Mouse (Mus musculus) C2C12 (cell line): ENCODE data around the gene Abhd17c.

ENCODE experiments used
- CEBPB ChIP-seq: IDR thresholded peaks from one replicate; pipeline ENCODE4 v1.6.1; 2011; ENCODE audit warnings: low read depth, mild to moderate bottlenecking, control low read depth, moderate library complexity
- CTCF ChIP-seq: IDR thresholded peaks from one replicate; pipeline ENCODE4 v1.5.1; 2011; ENCODE audit not compliant: control insufficient read depth, insufficient read depth, insufficient read length
- FOSL1 ChIP-seq: IDR thresholded peaks from one replicate; pipeline ENCODE4 v1.8.0; 2011; ENCODE audit warnings: mild to moderate bottlenecking, low read length; ENCODE audit not compliant: poor library complexity, insufficient read depth, severe bottlenecking
- MAX ChIP-seq: IDR thresholded peaks from one replicate; pipeline ENCODE4 v1.6.1; 2011; ENCODE audit warnings: mild to moderate bottlenecking, control low read depth
- USF1 ChIP-seq: IDR thresholded peaks from one replicate; pipeline ENCODE4 v1.6.1; 2011; ENCODE audit warnings: low read depth, mild to moderate bottlenecking, control low read depth, moderate library complexity

DNA sequence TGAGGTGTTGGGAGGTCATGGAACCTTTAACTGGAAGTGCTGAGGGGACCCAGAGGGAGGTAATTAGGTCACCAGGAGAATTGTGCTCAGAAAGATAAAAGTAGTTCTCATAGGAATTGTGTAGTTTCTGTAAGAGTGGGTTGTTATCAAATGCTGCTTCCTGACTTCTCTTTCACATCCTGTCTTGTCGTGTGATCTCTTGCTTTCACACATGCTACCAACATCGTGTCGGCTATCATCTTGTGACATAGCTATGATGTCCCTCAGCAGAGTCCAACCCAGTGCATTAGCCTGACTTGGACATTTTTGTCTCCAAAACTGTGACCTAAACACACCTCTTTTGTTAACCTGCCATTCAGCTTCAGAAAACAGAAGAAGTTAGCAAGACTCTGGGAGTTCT is 40.6 kb upstream of the Abhd17c start:
- no peak for TF ChIP-seq CTCF
- TF ChIP-seq USF1 = no peak
- no peak for TF ChIP-seq MAX
- TF ChIP-seq FOSL1 = no peak
- TF ChIP-seq CEBPB = no peak
